Mouse (Mus musculus): Measurements from ENCODE around the gene Far2.

Far2 gene

DNA sequence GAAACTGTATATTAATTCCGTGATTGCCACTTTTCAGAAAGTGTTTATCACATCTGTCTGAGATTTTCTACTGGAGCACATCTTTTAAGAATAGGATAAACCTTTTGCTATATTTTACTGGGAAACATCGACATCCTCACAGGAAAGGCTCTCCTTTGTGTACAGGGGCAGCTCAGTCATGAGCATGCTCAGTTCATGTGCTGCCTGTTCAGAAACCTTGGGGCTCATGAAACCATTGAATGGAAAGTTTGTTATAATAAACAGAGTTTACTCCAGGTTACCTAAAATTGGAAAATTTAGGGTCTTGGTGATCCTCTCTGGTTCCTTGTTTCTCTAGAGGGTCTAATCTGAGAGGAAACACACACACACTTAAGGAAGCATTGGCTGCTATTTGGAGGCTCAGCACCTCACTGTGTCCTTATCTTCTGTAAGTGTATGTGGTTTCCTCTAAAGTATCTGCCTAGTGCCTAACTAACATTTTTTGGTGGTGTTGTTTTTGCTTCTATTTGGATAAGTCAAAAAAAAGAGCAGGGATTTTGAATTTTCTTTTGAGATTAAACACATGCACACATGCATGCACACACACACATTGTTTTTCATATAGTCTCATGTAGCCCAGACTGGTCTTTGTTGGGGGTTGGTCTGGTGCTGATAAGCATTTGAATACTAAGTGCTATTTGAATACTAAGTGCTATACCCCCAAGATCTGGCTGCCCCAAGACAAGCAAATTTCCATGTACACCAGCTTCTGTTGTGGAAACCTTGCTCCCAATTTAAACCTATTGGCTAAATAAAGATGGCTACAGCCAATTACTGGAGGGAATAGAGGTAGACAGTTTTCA is 171.4 kb downstream of the Far2 start:
- DNase-seq (ENCODE audit: low spot score in 2 of 2): no peak

DNA sequence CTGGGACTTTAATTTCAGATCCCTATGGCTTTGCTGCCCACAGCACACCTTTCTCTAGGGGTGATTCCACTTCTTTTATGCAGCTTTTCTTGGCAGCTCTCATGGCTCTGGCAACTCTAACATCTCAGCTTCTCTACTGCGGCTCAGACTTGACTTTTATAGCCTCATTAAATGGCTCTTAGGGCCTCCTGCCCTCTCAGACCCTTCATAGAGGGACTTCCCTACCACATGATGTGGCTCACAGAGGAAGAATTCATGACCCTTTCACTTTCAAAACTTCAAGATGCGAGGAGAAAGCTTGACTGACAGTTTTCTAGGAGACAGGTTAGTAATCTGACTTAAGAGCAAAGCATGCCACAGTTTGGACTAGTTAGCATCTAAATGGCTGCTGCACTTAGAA is 175.6 kb downstream of the Far2 start:
- DNase-seq (ENCODE audit: low spot score in 2 of 2): no peak

DNA sequence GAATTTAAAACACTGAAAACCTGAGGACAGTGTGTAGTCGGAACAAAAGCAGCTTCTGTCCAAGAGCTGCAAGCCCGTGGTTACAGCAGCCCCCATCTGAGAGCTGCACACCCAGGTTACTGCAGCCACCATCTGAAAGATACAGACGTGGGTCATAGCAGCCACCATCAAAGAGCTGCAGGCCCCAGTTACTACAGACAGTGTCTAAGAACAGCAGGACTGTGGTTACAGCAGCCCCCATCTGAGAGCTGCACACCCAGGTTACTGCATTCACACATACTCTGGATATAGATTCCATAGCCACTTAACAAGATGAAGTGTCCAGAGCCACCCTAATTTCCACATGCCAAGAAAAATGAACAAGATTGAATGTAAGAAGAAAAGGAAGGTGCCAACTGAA is 180.5 kb downstream of the Far2 start:
- no peak for DNase-seq (ENCODE audit: low spot score in 2 of 2)

All from thymus, postnatal 10 days (tissue).